Mouse (Mus musculus): ENCODE measurements around the gene Rab11b.

DNA sequence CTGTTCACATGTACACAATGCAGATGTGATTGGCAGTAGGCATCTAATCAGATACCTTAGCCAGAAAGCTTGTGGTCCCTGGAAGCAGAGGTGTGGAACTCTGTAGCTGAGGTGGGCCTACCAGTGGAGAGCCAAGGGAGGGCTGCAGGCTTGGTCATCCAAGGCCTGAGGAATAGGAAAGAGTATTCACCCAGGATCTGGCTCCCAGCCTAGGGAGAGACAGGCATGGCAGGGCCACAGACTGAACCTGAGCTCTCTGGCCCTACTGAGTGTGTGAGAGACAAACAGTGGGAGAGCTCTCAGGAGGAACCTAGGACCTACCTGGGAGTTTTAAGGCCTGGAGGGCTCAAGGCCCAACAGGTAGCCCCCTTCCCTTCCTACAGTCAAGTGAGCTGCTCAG lies 9.1 kb downstream of the Rab11b start:
- TF ChIP-seq CTCF (conservative IDR thresholded peaks at IDR 0.05; ENCODE audit: low read length) (no peak), POU5F1 (IDR thresholded peaks at IDR 0.05; ENCODE audit: borderline replicate concordance, low read length) (no peak), NANOG (IDR thresholded peaks at IDR 0.05; ENCODE audit: borderline replicate concordance, low read length) (no peak)

Data from E14TG2a.4 (cell line).